Mouse (Mus musculus): ENCODE measurements at regions not wholly inside any gene's neighbourhood (a gene's known extent, or its start where the extent isn't known, plus 50 kb on each side); places are given as distances from the start of the nearest gene placed in this dataset.
A peak's percentile ranks its signal among the peaks of the same experiment; 100 is the strongest.

GRCm38 (mm10) chr9:74655956-74656355, 205.8 kb upstream of the Onecut1 start:
- DNase-seq: no peak

- DNase-seq: no peak
These were observed 205.3 kb upstream of the Onecut1 start for GRCm38 (mm10) chr9:74656392-74656791.

GRCm38 (mm10) chr9:74671356-74671952, 190.3 kb upstream of the Onecut1 start:
- DNase-seq: peak; percentile 42 to 59

DNA sequence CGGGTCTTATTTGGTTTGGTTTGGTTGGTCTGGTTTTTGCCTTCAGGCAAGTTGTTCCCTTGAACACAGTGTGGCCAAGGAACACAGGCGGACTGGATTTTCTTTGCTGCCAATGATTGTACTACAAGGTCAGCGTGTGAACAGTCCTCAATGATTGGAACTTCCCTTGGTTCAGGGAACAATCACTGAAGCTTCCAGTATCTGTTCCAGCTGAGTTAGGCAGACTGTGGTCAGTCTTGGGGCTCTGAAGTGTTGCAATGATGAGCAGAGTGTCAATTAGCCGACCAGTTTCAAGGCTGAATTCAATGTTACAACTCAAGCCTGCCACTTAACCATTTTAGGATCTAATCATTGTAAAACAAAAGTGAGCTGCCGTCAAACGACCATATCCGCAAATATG, 189.5 kb upstream of the Onecut1 start:
- DNase-seq: peak in 1 of 2 experiments; percentile 11

GRCm38 (mm10) chr9:74698229-74698628, 163.5 kb upstream of the Onecut1 start:
- no peak for DNase-seq

- no peak for DNase-seq
These were observed 156.0 kb upstream of the Onecut1 start for GRCm38 (mm10) chr9:74705698-74706097.

- no peak for DNase-seq
These were observed 154.1 kb upstream of the Onecut1 start for GRCm38 (mm10) chr9:74707608-74708007.

DNA sequence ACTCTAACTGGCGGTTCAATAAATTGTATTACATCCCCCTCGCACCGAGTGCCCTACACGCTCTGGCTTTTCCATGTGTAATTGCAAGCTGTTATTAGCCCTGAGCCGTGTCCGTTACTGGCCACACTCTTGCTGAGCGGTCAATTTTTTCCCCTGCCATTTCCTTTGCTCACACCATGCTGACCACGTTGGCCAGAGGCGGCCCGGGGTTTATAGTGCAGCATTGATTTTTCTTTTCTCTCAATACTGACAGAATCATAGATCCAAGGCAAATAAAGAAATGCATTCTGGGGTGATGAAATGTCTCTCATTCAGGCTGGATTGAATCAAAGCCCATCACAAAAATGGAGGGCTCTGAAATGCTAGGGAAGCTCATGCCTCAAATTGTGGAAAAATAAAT, 150.0 kb upstream of the Onecut1 start:
- DNase-seq: no peak

DNA sequence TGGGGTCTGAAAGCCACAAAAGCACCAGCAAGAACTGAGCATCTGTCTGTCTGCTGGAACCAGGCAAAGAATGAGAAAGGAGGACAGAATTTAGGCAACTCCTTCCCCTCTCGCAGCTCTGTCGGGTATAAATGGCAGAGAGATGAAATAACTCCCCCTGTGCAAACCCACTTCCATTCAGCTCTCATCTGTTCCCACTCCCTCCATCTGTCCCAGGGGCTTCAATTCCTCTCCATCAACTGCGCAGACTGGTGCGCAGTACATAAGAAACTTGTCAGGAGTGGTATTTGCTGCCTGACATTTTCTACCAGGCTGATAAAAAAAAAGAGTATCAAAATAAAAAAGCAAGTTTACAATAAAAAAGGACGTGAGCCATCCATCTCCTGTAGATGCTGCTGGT, 129.3 kb upstream of the Onecut1 start:
- DNase-seq: no peak

DNA sequence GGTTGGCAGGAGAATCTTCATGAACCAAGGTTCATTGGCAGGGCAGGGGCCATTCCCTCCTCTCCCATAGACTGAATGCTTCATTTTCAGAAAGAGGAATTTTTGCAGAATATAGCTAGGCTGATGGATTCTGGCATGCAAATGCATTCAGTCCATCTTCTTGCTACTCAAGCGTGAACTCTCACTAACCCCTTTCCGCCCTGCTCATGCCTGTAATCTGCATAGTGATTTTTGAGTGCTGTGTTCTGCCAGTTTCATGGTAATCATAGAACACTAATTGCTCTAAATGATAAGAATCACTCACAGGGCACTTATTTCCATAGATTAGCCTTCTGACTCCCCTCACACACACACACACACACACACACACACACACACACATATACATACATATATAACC, 119.8 kb upstream of the Onecut1 start:
- DNase-seq: no peak

DNA sequence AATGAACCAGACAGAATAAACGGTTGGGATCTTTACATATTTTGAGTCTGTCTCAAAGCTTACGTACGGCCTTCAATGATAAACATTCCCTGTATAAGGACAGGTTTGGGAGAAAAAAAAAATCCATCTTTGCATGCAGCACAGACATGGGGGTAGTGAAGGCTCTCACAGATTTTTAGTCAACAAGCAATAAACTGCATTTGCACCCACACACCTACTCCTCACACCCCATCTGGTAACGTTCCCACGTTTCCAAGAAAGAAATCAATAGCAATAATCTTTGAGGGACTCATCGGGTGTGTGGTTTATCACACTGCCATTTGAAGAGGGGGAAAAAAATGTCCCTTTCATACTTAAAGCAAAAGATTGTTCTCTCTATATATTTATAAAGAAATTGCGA, 113.8 kb upstream of the Onecut1 start:
- no peak for DNase-seq

- no peak for DNase-seq
These were observed 103.7 kb upstream of the Onecut1 start for GRCm38 (mm10) chr9:74758025-74758424.

GRCm38 (mm10) chr9:74758876-74759275, 102.8 kb upstream of the Onecut1 start:
- DNase-seq: no peak

- no peak for DNase-seq
These were observed 81.3 kb upstream of the Onecut1 start for GRCm38 (mm10) chr9:74780419-74780818.

GRCm38 (mm10) chr9:74793394-74793793, 68.3 kb upstream of the Onecut1 start:
- DNase-seq: no peak

DNA sequence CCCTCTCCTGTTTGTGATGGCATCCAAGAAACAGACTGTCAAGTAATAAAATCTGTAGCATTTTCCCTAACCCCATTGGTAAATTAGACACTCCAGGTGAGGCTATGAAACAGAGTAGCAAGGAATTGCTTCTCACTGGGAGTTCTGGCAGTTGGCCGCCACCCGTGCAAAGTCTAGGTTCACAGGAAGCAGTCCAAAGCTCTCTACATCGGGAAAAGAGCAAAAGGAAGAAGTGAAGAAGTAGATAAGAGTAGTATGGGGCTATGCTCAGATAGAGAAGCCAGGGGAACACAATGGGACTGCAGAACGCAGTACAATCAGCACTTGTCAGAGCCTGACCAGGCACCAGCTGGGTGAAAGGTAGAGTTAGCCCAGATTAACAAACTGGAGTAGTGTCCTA, 65.7 kb upstream of the Onecut1 start:
- no peak for DNase-seq

DNA sequence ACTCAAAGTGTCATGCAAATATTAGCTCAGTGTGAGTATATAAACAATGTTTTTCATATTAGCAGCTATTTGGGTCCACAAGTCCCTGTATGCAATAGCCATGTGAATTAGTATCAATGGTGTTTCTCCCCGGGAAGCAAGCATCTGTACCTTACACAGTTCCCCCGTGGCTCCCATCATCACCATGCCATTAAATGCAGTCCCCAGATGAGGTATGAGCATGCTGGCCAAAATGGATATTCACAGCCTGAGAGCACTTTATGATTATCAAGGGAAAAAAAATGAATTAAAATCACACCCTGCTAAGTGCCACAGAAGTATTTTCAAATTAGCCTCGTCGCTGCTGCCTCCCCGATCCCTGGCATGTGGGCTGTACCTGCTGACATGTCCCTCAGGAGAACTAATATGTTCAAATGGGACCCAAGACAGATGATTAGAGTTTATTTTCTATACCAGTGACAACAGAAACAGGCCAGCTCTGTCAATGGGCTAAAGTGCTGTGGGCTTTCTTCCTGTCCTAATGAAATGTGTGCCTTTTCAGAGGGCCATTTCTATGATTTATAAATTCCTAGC, 64.4 kb upstream of the Onecut1 start:
- DNase-seq: no peak

- no peak for DNase-seq
These were observed 60.6 kb upstream of the Onecut1 start for GRCm38 (mm10) chr9:74801091-74801490.

DNA sequence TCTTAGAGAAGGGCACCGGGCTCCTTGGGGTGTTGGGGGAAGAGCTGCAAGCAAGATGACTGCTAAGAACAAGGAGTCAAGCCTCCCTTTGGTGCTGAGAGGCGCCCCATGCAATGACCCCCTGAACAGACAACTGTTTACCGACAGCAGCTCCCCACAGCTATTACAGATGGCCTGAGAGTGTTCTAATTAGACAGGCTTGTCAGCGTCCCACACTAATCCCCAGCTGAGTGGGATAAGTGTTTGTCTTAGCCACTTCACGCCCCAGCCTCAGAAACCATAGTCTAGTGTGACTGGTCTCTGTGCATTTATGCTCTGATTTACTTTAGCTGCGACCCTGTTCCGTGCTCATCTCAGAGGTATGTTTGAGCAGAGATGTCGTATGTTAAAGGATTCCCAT, 50.3 kb upstream of the Onecut1 start:
- DNase-seq: no peak

Measured in kidney, adult 8-10 months (tissue).